Mouse (Mus musculus) left cerebral cortex, postnatal 25 days (tissue): ENCODE results near the gene Nudt16l1. TPM values are rescaled to one million over a fixed set of nuclear protein-coding genes. Genes with fewer than 3 reads are reported as not detected.

Experiments used
- DNase-seq, 2 experiments: peaks; one replicate each; pipeline ENCODE4 v3.0.0; 2022; ENCODE audit warnings: low spot score in 2 of 2, mixed read lengths in 1 of 2
- intact Hi-C: fragments of 180-260 bp; cut with DNase I; formaldehyde crosslinking; loops from one replicate; pipeline ENCODE4 v1.15.1; 2025
- total RNA-seq, 2 experiments: library from RNA; stranded (reverse); gene quantifications; 2 replicates each; pipeline ENCODE4 v1.2.3; 2021

Nudt16l1 gene
- total RNA-seq, 2 experiments from 2014 or later, result 72.4 TPM

DNA sequence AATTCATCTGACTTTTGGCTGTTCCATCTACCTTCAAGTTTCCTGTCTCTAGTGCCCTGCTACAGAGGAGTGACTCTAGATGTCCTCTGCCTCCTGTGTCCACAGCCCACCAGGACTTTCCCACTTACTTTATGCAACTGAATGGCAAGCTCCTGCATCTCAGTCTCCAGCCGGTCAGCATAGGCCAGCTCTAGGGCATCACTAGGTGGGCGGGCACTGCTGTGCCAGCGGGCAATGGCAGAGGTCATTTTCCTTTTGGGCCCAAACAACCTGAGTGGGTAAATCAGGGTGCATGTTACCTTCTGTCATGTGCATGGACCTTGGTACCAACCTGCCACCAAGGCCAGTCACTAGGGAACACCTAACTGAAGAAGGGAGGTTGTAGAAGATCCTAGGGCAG is 4.9 kb downstream of the Nudt16l1 start:
- intact Hi-C loops, result no loop called here
- DNase-seq, result no peak

DNA sequence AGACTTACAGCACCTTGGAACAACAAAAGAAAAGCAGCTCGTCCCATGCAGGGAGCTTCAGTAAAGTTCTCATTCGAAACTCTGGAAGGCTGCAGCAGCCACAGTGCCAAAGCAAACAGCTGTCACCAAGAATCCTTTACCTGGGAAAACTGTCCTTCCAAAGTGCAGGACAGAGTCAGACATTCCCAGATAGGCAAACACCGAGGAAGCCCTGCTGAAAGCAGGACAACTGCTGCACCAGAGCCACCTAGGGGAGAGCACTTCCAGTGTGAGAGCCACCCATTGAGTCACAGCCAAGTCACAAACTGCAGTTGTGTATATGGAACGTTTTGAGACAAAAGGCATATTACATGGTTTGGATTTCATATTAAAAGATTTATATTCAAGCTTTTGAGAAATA is 6.9 kb downstream of the Nudt16l1 start:
- no peak for DNase-seq
- intact Hi-C loops, result no loop called here

DNA sequence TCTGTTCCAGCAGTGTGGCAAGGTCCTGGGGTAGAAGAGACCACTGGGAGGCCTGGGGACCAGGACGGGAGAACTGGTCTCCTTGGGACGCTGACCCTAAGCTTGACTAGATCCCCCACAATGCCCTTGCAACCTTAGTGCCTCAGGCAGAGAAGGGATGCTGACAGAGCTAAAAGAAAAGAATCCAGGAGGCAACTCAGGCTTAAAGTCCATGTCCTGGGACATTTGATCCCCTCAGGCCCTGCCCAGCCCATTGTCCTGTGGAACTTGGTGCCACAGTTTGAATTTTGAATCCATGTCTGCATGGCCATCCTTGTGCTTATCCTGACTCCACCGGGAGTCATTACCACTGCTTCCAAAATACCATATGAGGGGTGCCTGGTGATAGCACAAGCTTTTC is 7.6 kb downstream of the Nudt16l1 start:
- intact Hi-C loops, result no loop called here
- no peak for DNase-seq

DNA sequence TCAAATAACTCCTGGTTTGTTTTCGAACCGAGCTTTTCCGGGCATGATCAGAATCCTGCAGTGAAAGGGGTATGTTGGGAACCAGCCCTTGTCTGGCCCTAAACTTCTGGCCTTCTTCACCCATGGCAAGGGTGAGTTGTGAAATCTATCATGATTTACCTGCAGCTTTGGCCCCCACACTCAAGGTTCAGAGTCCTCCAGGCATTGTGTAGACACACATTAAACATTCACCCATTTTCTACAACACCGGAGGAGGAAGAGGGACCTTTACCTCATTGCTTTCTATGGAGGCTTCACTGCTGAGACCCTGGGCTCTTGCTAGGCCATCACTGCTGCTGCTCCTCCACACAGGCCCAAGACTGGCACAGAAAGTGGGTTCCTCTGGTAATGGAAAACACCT is 8.8 kb downstream of the Nudt16l1 start:
- DNase-seq, result no peak
- intact Hi-C loops, result no loop called here

DNA sequence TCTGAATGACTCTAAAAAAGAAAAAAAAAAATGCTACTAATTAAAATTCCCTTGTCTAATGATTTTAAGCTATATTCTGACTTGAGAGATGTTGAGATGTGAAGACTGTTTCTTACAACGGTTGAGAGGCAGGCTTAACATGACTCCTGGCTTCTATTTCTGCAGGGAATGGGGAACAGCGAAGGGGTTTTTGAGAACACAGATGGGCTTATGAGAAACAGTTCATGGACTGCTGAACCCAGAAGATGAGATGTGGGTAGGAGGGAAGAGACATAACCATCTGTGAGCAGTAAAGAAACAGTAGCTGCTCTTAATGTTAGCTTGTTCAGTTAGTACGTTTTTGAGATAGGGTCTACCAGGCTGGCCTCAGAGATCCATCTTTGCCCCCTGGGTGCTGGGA is 18.0 kb downstream of the Nudt16l1 start:
- intact Hi-C loops, result no loop called here
- DNase-seq, result no peak

DNA sequence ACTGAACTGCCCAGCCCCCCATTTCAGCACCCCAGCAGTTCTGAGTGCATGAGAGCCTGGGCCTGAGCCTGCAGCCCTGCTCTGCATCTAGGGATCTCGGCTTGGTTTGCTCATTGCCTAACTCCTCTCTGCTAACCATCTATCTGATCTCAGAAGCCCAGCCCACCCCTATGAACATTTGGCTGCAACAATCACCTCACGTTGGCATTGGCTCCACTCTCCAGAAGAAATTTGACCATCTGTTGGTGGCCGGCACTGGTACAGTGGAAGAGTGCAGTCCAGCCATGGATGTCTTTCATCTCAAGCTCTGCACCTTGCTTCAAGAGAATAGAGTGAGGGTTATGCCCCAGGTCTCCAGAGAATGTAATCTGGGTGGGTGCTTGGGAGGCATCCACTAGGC is 18.9 kb downstream of the Nudt16l1 start:
- DNase-seq, result no peak
- intact Hi-C loops, result no loop called here

DNA sequence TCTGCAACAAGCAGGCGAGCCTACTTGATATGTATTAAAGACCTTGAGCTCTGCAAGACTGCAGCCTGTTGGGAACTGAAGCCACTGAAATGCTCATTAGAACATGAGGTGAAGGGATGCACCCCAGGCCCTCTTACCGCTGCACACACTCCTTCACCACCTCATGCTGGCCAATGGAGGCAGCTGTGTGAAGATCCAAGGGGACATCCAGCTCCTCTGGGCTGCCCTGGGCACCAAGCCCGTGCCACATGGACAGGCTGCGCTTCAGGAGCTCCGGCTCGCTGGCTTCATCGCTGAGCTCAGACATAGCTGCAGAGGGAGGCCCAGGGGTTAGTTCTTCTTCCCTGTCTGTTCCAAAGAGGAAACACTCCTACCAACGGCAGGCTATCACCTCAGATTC is 21.7 kb downstream of the Nudt16l1 start:
- intact Hi-C loops, result no loop called here
- no peak for DNase-seq

DNA sequence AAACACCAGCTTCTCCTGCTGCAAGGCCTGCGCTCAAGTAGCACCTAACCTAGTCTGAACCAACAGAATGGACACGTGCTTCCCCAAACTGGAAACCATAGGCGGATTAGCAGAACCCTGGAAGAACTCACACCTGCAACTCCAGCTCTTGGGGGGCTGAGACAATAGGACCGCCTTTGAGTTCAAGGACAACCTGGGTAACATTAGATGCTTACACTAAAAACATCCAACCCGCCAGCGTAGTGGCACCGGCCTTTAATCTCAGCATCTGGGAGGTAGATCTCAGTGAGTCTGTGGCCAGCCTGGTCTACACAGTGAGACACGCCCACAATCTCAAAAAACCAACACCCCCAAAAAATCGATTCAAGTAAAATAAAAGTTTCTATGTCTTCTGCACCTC is 24.8 kb downstream of the Nudt16l1 start:
- intact Hi-C loops, result no loop called here
- no peak for DNase-seq

DNA sequence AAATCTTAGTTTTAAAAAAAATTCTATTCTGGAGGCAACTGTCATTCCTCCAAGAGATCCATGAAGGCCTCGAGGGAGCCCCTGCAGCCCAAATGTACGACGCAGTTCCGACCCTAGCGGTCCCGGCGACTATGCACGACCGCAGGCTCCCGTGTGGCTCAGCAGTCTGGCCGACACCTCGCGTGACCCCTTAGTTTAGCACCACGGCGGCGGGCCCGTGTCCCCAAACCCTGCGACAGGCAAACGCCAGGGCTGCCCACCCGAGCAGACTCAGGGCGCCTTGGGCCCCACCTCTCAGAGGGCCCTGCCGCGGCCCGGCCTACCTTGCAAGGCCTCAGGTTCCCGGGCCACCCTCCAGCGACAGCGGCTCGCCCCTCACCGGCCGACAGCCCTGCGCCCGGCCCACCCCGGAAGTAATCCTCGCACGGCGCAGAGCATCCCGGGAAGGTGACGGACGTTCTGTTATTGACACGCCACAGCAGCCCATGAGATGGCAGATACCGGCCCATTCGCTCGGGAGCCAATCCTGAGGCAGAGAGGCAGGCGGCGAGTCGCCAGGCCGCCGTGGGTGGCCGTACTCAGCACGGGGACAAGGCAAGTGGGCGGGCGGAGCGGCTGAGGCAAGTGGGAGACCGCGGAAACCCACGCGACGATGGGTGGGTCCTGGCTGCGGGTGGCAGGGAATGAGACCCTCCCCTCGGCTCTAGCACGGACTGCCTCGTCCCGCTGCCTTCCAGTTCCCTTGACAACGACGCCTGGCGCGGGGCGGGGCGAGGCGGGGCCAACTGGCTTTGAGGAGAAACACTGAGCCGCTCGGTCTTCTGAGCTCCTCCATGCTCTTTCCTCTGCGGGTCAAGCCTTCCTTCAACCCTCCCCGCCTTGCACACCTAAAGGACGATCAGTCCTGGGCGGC is 25.5 kb downstream of the Nudt16l1 start, which contains the start of gene Anks3:
TSS of gene Anks3 (minus strand) at position 409 of the 913 bp plus-strand sequence.
- peak; percentile 100 for DNase-seq
- intact Hi-C loops, result loop anchor here (2.0 kb wide), 3 partner anchors 49 to 85 kb away; partner anchors contain the start of genes Glyr1, Mgrn1 and Rogdi

DNA sequence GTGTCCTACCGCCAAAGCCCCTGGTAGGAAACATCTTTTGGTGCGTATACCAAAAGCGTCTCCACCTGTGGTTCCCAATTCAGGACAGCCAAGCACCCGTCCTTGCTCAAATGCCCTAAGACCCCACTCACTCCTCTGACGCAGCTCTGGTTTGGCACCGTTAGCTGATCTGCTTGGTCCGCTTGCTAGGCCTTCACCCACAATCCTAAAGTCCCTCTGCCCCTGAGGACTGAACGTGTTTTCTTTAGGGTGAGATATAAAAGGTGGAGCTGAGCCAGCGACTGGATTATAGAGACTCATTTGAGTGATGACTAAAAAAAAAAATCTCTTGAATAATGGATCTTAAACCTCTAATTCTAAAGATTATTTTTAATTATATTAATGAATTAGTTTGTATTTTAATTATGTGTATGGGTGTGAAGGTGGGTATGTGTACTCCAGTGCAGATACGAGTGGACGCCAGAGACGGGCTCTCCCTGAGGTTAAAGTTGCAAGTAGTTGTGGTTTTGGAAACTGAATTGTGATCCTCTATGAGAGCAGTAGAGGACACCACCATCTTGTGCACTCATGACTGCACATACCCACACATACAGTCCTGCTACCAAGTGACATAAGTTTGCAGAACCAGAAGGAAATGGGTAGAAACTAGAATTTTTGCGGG is 26.3 kb downstream of the Nudt16l1 start:
- intact Hi-C loops, result loop anchor here (2.0 kb wide), 3 partner anchors 48 to 84 kb away; partner anchors contain the start of genes Glyr1, Mgrn1 and Rogdi
- no peak for DNase-seq

DNA sequence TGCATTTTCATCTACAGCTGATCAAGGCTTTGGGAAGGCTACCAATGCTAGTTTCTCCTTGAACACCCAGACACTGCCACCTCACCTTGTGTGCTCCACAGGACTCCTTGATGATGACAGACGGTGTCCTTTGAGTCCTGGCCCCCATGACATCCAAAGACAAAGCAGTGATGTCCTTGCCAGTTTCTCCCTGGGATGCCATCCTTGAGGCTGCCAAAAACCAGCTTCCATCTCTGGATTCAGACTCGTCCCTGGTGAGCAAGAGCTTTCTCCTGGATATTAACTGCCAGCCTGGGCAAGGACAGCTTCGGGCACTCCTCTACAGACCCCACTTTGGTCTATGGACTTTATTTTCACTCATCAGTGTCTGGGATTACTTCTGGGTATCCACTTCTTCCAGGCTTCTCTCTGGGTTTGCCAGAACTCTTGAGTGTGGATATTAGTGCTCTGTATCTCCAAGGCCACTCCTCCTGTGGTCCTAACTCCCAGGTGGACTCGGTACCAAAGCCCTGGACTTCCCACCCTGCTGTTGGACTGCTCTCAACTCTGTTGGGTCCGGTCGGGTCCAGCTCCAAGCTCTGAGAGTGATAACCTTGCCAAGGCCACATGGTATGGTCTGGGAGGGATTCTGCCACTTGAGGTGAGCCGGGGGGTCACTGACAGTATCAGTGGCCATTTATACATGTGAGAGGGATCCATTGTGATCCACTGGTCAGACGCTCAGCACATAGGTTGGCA is 27.0 kb downstream of the Nudt16l1 start:
- intact Hi-C loops, result loop anchor here (2.0 kb wide), 3 partner anchors 47 to 83 kb away; partner anchors contain the start of genes Glyr1, Mgrn1 and Rogdi
- DNase-seq, result no peak

DNA sequence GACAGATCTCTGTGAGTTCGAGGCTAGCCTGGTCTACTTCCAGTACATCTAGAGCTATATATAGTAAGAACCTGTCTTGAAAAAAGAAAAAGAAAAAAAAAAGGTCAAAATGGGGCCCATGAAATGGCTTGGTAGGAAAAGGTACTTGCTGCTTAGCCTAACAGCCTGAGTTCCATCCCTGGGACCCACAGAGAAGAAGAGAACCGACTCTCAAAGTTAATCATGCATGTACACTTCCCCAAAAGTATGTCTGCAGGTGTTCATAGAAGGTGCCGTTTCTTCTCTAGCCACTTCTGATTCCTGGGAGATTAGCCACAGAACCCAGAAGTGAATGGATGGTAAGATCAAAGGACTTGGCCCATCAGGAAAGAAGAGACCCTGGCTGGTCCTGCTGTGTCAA is 29.9 kb downstream of the Nudt16l1 start:
- intact Hi-C loops, result no loop called here
- DNase-seq, result no peak

DNA sequence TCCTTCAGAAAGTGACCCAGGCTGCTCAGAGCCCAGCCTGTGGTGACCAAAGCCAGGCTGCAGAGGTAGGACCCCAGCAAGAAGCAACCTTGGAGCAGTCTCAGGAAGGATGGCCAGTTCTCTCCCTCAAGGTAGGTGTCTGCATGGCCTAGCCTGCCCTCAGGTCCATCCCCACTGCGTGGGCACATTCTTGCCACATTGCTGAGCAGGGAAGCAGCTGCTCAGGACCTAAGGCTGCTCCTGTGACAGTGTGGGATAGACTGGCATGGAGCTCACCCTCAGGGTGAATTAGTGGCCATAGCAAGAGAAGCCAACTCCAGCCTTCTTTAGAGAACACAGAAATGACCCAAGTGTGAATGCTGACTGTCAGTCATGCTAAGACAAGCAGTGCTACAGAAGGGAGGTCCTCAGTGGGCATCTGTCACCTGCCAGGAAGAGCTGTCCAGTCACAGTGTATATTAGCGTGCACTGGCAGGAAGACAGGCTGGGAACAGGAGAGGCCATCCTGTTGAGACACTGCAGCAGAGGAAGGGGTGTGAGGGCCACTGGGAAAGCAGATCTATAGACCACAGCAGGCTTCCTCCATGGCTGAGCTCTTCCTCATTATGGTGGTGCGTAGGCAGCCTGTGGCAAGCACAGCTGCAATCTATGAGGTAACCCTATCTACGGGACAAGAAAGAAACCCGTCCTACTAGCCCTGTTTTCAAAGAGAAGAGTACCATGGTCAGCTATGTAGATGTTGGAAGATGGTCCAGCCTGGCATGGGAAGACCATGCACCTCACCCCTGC is 30.7 kb downstream of the Nudt16l1 start:
- intact Hi-C loops, result no loop called here
- DNase-seq, result no peak

DNA sequence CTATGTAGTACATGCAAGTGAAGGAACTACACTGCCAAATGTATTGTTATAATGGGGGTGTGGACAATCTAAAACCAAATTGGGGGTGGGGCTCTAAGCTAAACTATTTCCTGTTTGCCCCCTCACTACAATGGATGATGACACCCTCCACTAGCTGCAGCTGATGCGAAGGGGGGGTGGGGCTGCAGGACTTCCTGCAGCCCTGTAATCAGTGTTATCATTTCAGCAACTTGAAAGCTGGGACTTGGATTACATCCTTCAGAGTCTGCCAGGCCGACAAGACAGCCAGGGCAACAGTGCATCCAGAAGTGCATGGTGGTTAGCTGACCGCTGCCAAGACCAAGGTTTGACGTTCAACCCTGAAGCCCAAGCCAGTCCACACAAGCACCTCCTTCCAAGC is 33.1 kb downstream of the Nudt16l1 start:
- intact Hi-C loops, result no loop called here
- no peak for DNase-seq

DNA sequence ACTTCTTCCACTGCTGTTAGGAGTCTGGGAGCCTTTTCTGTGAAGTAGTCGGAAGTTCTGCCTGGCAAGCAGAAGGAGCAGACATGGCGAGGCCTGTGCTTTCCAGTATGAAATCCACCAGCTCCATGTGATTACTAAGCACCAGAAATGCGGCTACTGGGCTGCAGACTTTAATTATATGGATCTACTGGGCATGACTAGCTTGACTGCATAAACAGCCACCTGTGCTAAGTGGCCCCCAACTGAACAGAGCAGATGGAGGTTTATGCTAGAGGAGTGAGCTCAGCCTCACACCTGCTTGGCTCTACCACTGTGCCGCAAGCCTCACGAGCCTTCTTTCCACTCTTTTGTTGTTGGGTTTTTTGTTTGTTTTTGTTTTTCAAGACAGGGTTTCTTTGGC is 36.0 kb downstream of the Nudt16l1 start:
- intact Hi-C loops, result no loop called here
- DNase-seq, result no peak

DNA sequence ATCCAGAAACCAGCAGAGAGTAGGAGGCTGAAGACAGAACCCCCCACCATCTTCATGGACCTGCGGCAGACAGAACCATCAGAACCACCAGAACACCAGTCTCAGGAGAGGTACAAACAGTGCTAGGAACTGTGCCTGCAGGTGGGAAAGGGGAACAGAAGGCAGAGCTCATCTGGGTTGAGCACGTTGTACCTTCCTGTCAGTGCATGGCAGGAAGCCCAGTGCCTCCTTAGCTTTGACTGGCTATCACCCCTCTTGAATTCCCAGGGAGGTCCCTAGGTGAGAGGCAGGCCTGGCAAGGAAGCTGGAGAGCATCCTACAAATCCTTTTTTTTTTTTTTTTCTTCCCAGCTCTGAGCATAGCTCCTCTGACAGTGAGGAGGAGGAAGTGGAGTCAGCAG is 37.6 kb downstream of the Nudt16l1 start:
- intact Hi-C loops, result loop anchor here (2.0 to 5.0 kb wide), 2 partner anchors 37 to 171 kb away; partner anchors contain the start of genes Rogdi and Sec14l5
- DNase-seq, result peak; percentile 47 to 48

DNA sequence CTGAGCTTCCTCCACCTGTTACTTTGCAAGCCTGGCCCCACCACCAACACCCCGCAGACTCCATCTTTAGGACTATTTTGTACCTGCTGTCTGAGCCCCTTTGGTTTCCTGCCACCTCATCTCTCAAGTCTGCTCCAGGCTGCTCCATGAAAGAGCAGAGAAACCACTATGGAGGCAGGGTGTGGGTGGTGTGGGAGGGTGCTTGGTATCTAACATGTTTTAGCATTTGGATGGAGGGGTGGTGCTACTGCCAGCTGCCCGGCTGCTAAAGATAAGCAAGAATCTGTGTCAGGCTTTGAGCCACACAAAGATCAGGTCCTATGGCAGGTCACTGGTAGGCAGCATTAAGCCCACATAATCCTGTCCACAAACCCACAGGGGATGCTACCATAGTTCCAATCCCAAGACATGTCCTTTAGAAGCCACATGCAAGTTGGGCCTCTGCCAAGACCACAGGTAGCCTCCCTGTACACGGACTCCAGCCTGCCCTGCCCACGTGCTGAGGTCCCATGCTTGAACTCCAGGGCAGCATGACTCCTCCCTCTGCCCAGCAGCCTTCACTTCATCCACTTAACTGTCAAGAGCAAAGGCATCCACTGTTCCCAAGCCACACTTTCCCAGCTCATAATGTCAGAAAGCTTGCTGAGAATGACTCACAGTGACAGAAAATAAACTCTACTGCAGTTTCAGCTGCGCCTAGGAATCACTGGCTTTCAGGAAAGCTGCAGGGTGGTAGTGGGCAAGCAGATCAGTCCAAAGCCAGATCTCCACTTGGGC is 39.9 kb downstream of the Nudt16l1 start:
- intact Hi-C loops, result loop anchor here (5.0 kb wide), 1 partner anchor 169 kb away; the partner anchor contains the start of gene Sec14l5
- DNase-seq, result peak; percentile 52 to 83

DNA sequence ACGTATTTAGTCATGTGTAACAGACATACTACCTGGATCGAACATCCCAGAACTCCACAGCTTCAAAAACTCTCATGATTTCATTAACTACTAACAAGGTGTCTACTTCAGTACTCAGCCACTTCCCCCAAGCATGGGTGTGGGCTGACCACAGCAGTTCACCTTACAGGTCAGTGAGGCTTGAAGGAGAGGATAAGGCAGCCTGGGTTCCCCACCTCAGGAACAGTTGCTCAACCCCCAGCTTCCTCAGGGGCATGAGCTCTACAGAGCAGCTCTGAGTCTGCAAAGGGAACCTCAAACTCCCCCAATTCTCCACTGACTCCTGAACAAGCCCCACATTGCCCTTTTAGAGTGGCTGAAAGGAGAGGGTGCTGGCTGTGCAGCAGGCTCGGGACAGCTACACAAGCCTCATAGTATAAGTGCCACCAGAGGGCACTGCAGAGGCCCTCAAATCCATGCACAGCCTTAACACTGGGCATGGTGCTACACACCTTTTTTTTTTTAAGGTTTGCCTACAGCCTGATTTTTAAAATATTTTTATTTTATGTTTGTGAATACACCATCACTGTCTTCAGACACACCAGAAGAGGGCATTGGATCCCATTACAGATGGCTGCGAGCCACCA is 41.3 kb downstream of the Nudt16l1 start:
- no peak for DNase-seq
- intact Hi-C loops, result loop anchor here (5.0 kb wide), 1 partner anchor 167 kb away; the partner anchor contains the start of gene Sec14l5
